Mouse (Mus musculus) gastrocnemius, postnatal 4 days (tissue): ENCODE results near the gene Arid2. TPM values are rescaled to one million over a fixed set of nuclear protein-coding genes. Genes with fewer than 3 reads are reported as not detected.
A peak's percentile ranks its signal among the peaks of the same experiment; 100 is the strongest.
"Not testable (repeated sequence)": the region's sequence is repeated elsewhere in the genome, so short reads cannot be mapped to it uniquely, and the experiment has no call there.

Source experiments
- DNase-seq, 2 experiments: peaks; one replicate each; pipeline ENCODE4 v3.0.0; 2021 to 2022; ENCODE audit warnings: low spot score in 2 of 2, mixed read lengths in 2 of 2
- long read RNA-seq, 2 experiments: library from polyadenylated mRNA; stranded (forward); transcript quantifications; one replicate each; pipeline ENCODE4 v2.0.0; 2021
- total RNA-seq, 2 experiments: library from RNA; stranded (reverse); gene quantifications; 2 replicates each; pipeline ENCODE4 v1.2.3; 2021

Arid2 gene
- 10 to 100 TPM; 46.0 to 50.8 TPM for total RNA-seq
- long read RNA-seq, experiment 1, full-length matches to known transcripts, result 6 of 24 reads
- long read RNA-seq, experiment 1, partial matches to known transcripts, result 17 of 24 reads
- long read RNA-seq, experiment 1, other reads (novel, unspliced or antisense), result 1 of 24 reads
- long read RNA-seq, experiment 2, full-length matches to known transcripts, result 6 of 19 reads
- long read RNA-seq, experiment 2, partial matches to known transcripts, result 10 of 19 reads
- long read RNA-seq, experiment 2, other reads (novel, unspliced or antisense), result 3 of 19 reads

DNA sequence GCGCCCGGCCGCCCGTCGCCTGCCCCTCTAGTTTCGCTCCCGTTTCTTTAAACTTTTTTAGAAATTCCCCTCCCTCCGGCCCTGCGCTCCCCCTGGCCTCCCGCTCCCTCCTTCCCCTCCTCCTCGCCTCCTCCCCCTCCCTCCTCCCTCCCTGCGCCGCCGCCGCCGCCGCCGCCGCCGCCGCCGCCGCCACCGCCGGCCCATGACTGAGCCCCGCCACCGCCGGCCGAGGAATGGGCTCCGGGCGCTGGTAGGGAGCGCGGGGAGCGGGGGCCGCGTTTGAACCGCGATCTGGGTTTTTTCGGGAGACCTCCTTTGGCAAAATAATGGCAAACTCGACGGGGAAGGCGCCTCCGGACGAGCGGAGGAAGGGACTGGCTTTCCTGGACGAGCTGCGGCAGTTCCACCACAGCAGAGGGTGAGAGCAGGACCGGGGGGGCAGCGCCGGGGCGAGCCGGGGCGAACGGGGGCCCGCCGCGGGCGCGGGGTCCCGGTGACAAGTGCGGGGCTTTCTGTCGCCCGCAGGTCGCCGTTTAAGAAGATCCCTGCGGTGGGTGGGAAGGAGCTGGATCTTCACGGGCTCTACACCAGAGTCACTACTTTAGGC, at the start of gene Arid2:
Gene Arid2, plus strand, starts transcription at position 150 of the 607 bp plus-strand sequence.
- DNase-seq, result peak; percentile 55 to 76

DNA sequence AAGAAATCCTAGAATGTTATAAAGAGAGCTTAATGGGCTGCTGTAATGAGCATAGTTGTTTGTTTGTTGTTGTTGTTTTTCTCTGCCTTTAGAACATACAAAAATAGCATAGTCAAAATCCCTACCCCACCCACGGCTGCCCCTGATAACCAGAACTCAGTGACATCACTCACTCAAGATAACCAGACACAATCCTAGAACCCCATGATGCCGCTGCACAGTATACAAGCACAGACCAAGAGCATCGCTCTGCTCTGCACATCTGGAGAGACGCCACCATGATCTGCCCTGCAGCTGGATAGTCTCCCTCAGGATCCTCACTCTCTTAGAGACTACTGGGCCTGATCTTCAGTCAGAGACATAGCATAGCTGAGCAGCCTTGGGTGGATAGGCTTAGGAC, 49.2 kb upstream of the Arid2 start:
- no peak for DNase-seq

DNA sequence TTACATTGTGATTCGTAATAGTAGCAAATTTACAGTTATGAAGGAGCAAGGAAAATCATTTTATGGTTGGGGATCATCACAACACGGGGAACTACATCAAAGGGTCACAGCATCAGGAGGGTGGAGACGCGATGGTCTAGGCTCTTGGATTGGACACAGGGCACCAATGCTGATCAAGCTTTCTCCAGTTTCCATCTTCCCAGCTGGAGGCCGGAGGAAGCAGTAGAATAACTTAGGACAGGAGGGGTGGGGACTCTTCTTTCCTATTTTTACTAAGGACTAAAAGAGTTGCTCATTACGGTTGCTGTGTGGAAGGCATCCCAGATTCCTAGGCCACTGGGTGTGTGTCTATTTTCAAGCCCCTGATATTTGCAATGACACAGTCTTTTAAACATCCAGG, 43.1 kb upstream of the Arid2 start:
- no peak for DNase-seq

DNA sequence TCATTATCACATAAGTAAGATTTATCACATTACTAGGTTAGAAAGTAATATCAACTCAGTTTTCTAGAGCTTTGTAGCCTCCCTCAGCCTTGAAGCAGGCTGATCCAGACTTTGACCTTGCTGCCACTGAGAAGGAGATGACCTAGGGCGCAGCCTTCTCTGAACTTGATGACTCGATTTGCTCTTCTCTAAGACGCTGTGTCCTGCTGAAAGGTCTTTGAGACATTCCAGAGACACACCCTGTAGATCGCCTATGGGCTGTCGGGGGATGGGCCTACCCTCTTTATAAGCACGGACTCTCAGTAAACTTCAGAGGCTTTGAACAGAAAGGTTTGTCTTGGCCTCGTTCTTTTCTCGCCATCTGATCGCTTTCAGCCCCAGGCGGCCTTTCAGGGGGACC, 42.6 kb upstream of the Arid2 start:
- DNase-seq, result not testable (repeated sequence)

DNA sequence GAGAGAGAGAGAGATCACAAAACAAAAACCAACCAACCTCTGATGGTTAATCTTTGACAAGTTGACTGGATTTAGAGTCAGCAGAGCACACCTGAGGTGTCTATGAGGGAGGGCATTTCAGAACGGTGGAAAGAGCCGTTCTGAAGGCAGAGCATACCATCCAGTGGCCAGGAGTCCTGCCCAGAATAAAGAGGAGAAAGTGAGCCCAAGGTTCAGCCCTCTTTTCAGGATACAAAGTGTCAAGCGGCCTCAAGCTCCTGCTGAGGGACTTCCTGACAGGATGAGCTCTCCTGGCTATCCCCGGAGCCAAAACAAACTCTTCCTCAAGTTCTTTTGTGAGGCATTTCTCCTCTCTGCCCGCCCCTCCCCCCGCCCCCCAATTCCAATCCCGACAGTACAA, 33.5 kb upstream of the Arid2 start:
- no peak for DNase-seq

DNA sequence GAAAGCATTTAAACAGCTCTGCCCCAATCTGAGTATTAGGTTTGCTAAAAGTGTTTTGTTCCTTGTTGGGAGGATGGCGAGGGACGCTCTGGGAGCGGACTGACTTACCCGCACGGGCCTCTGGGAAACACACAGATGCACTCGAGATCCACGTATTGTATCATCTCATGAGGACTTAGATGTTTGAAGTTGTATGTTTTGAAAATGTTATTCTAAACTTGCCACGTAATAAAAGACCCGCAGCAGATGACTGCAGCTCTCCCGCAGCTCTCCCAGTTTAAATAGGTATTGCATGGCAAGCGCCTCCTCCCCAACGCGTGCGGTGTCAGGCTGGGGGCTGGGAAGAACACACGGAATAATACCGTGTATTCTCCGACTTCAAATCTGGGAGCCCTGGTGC, 33.0 kb upstream of the Arid2 start:
- DNase-seq, result no peak

DNA sequence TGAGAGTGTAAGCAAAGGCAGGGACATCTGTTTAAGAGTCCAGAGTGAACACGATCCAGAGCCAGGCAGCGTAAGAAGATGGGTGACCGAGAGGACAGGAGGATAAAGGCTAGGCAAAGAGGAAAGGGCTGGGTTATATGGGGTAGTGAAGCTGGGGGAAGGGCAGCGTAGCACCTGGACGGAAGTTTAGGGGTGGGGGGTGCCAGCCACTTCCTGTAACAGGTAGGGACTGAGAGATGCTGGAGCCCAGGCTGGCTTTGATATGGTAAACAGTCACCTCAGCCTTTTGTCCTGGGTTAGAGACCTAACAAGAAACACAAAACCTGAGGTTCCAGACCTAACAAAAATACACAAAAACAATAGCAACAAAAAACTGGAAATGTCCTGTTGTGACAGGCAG, 29.5 kb upstream of the Arid2 start:
- no peak for DNase-seq

DNA sequence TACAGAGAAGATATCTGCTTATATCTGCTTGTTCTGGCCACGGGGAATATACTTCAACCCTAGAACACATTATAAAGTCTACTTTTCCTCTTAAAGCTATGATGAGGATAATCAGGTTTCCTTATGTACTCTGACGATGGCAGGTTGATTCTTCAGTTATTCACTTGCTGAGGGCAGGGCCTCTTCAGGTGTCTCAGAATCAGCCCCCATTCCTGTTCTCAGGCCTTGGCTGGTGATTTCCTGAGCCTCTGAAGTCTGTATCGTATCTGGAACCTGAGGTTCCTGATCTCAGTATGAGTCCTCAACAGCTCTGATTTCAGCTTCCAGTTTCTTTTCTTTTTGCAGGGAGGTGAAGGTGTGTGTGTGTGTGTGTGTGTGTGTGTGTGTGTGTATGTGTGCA, 22.7 kb upstream of the Arid2 start:
- no peak for DNase-seq

DNA sequence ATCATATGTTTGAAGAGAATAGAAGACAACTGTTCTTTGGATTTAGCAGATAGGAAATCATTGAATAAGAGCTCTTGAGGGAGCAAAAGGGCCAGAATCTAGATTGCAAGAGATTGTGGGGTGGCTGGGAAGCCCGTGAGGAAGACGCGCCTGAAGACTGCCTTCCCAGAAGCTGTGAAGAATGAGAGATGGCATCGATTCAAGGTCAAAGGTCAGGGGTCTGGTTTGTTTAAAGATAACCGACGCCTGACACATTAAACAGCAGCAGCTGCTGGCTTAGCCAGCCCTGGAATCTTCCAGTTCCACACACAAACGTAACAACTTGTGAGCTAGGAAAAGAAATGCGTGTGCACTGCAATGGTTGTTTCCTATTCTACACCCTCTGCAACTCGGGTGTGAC, 19.4 kb upstream of the Arid2 start:
- DNase-seq, result no peak

DNA sequence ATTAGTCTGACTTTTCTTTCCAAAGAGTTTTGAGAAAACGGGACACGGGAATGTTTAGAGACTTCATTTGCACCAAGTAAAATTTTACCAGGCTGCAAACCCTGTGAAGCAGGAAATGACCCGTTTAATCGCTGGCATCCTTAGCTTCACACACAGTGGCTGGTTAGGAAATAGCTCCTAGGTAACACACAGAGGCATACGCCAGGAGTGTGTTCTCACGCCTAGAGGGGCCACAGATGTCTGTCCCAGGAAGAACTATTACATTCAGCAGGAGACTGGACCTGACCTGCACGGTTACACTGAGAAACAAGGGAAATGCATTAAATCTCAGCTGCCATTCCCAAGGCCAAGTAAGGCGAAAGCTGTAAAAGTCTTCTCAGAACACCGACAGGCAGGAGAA, 18.7 kb upstream of the Arid2 start:
- no peak for DNase-seq

DNA sequence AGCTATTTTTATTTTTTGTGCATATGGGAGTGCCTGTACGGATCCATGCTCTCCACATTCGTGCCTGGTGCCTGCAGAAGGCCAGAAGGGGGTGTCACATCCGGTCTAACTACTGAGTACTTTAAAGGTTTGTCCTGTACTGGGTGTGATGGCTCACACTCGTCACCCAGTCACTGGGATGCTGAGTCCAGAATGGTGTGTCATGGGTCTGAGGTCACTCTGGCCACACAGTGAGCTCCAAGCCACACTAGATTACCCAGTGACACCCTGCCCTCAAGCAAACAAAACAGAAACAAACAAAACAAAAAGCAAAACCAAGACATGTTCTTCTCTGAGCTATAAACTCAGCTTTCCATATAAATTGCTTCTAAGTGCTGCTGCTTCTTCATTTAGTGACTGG, 17.9 kb upstream of the Arid2 start:
- no peak for DNase-seq

DNA sequence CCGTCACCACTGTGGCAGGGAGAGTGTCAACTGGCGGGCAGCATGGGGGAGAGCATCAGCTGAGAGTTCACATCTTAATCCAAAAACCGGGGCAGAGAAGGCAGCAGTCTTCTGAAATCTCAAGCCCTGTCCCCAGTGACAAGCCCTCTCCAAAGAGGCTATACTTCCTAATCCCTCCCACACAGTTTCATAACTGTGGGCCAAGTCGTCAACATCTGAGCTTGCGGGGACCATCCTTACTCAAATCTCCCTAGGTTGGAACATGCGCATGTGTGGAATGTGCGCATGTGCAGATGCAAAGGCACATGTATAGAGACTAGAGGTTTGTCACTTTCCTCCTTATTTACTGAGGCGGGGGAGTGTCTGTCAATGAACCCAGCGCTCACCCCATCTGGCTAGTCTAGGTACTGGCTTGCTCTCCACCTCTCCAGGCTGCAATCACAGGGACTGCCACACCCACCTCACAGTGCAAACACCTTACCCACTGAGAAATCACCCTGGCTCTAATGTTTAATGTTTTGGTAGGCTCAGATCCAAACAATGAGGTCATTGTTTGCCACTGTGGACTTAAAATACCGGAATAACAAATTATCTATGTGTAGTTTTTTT, 16.9 kb upstream of the Arid2 start:
- no peak for DNase-seq

DNA sequence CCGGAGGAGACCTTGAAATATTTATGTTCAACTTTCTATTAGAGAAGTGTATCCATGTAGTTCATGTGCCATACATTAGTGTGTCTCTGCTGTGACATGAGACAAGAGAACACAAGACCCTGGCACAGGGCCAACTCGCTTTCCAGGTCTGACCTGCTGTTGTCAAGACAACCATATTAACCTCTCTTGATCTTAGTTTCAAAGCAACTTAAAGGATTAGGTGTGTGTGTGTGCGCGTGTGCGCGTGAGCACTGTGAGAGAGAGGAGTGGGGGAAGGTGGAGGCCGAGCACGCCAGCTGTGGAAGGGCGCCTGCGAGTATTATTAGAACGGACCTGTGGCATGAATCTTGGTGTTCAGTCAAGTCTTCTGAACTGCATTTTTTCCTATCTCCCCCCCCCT, 15.0 kb upstream of the Arid2 start:
- DNase-seq, result peak in 1 of 2 experiments; percentile 26

DNA sequence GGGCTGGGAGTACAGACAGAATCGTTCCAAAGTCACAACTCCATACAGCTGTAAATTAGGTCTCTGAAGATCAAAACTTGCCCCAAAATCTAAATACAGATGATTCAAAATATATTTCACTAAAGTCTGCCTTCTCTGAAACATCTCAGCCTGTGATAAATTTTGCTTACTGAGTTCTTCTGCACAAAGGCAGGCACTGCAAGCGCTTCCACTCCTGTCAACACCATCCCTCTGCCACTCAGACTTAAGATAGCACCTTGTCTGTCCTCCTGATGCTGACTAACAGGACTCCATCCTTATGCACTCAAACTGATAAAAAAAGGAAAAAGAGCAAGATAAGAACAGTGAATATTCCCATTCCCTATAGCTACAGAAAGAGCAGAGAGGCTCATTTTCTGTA, 13.0 kb upstream of the Arid2 start:
- no peak for DNase-seq

DNA sequence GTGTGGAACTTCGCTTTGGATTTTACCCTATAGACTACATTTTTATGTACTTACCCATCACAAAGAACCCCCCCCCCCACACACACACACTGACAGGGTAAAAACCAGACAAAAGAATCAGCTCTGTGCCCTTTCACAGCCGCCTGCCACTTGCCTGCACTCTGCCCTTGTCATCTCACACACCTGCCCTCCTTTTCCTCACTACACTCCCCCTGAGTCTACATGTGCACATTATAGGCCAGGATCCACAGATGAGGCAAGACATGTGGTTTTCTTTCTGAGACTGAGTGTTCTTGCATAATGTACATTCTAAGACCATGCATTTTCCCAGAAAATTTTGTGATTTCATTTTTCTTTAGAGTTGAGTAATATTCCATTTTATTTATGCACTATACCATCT, 12.1 kb upstream of the Arid2 start:
- DNase-seq, result no peak

DNA sequence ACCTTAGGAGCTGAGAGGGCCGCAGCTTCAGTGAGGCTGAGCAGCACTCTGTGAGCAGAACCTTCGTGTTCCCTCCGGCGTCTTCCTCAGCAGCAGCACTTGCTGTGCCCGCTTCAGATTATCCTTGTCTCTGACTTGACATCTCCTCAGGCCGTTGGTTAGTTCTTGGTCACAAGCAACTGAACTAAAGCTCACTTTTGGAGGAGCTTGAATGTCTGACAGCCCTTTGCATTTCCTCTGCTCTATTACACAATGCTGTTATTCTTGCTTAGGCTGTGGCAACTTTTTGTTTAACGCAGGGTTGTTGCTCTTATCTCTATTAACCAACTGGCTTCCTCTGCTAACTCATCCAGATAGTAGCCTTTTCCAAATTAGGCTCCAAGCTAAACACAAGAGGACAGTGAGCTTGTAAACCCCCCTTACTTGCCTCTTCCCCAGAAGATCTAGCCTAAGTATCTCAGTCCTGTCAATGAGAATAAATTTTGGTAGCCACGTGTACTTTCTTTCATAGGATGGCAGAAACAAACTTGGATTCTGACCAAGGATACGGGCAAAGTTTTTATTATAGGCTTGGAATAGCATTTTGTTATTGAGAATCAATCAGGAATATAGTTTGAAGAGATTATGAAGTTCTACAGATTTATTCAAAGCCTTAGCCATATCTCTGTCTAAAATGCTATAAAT, 11.4 kb upstream of the Arid2 start:
- DNase-seq, result no peak

DNA sequence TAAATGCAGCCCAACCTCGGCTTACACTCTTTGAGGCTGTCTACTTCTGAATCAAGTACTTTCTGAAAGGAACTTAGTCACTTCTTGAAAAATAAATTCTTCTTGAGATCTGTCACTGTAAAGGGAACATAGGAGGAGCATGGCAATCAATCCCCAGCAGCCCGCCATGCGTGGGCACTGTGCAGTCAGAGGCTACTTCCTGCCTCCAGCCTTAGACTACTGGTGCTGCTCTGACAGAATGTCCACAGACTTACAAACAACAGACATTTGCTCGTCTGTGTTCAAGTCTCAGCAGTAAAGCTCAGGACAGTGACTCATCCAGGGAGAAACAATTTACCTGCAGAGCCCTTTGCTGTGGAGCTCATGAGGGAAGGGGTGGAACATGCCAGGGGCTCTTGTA, 10.3 kb upstream of the Arid2 start:
- no peak for DNase-seq

DNA sequence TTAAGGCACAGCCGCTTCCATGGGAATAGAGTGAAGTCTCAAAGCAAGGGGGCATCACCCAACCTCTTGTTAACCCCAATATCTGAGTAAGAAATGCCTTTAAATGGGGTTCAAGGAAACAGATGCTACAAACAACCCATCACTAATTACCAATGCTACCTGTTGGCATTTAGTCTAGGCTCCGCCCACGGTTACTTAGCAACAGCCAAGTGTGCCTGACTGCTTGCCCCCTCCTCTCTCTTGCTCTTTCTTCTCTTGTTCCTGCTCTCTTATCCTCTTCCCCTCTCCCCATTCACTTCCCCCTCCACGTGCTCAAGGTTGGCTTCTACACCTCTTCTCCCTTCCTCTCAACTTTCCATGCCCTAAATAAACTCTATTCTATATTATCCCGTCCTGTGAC, 6.1 kb upstream of the Arid2 start:
- no peak for DNase-seq

DNA sequence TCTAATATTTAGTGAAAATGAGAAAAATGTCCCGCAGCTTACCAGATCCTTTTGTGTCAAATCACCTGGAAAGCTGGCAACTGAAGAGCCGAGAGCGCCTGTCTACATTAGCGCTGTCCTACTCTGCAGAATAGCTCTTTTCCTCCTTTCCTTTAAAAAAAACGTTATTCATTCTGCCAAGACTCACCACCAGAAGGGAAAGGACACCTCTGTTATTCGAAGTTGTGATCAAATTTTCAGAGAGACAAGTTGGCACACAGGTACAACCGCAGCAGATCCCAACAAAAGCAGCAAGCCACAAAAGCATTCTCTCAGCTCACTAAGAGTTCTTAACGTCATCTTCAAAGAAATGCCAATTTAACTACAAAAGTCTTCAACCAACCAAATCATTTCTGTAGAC, 4.2 kb upstream of the Arid2 start:
- no peak for DNase-seq

DNA sequence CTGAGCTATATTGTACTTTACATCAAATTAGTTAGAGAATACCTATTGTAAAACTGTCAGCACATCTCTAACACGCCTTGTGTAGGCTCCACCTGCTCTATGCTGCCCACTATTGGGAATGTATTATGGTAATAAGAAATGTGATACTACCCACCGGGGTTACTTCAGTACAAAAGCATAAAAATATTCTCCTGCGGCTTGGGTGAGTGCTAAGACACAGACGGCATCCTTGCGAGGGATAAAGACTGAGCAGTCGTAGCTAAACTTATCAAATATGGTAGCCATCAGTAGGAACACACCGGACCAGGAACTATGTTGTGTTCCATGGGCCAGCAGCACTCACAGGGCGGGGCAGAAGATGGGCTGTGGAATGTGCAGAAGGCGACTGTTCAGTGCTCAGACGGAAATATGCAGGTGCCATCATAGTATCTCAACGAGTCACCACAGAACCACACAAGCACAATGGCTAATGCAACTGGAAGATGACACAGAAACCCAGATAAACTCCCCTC, 3.3 kb upstream of the Arid2 start:
- DNase-seq, result peak in 1 of 2 experiments; percentile 34

DNA sequence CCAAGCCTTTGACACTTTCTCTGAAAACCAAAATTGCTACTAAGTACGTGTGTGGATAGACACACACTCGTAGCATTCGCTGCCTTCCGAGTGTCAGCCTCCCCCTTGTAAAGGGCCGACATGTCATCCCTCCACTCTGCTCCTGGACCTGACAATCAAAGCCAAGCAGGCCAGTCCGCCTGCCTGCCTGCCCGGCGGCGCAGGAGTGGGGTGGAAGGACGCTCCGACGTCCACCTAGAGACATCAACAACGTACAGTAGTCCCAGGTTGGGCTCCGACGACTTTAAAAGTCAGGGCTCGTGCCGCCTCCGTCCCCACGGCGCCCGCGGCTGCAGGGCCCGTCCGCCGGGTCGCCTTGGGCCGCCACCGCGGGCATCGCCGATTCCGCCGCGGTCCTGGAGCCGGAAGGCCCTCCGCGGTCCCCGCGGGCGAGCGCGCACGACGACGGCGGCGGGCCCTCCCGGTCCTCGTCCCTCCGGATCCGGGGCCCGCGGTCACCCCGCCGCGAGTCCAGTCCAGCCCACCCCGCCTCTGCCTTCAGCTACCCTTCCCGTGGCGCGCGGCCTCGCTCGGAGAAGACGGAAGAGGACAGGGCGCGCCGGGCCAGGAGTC, 2.5 kb upstream of the Arid2 start:
- peak in 1 of 2 experiments; percentile 41 for DNase-seq
